Mouse (Mus musculus): Measurements from ENCODE around the gene Gstp3. TPM values are rescaled to one million over a fixed set of nuclear protein-coding genes. Genes with fewer than 3 reads are reported as not detected.

Gene Gstp3
- polyA plus RNA-seq, 1 experiment from 2014 or later = not detected

DNA sequence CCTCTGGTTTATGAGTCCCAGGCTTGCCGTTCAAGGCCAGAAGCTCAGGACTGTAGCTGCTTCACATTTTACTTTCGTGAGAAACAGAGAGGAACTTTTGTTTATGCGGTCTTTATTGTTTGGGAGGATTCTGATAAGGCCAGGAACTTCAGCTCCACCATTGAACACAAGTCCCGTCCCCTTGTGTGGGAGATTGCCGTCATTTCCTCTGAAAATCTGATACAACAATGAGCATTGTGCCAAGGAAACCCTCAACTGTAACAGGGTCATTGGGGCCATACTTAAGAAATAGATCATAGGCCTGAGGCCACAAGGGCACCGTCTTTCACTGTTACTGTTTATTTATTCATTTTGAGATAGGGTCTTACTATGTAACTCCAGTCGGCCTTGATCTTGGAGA lies 36.2 kb downstream of the Gstp3 start:
- H3K9me3 ChIP-seq = no peaks in the 10 kb centered on the region
- no peak overlapping the region for H3K4me3 ChIP-seq
- H3K4me2 ChIP-seq (replicated peaks) = no peak overlapping the region
- no peaks in the 10 kb centered on the region for H3K4me1 ChIP-seq
- H3K27ac ChIP-seq (replicated peaks) = no peak overlapping the region
- no peak for ATAC-seq (replicated peaks)
- WGBS = 78% methylated on average over 7 of the region's 7 CpGs
- H3K27me3 ChIP-seq = no peaks in the 10 kb centered on the region
- no peaks in the 10 kb centered on the region for H3K36me3 ChIP-seq
- no peak overlapping the region for H3K9ac ChIP-seq (replicated peaks)

DNA sequence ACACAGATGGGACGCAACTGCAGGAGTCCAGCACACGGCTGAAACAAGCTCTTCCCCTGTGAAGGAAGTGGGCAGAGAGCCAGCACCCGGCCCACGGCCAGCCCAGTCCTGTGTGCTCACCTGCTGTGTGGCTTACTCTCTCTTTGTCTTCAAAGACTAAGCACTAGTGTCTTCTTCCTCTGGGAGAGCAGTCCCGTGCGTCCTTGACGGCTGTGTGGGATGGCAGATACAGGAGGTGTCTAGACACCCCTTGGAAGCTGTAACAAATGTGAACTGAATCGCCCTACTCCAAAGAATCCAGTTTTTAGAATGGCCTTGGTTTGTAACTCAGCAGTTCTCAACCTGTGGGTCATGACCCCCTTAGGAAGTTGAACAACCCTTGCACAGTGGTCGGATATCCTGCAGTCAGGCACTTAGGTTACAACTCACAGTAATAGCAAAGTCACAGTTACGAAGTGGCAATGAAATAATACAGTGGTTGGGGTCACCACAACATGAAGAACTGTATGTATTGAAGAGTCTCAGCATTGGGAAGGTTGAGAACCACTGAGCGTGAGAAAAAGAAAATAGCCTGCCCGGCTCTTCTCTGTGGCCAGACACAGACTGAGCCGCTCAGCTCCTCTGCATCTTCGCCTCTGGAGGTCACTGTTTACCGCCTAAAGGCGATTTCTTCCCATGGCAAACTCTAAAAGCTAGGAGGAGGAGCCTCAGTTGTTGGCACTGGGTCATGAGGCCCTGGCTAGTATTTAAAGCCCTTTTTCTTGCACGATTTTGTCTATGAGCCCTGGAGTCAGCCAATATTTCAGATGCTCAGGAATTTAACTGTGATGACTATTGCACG lies 40.4 kb downstream of the Gstp3 start:
- Histone ChIP-seq H3K36me3 (no peaks in the 10 kb centered on the region), H3K27me3 (no peaks in the 10 kb centered on the region), H3K27ac (replicated peaks) (no peak overlapping the region), H3K4me3 (no peak overlapping the region), H3K9me3 (no peaks in the 10 kb centered on the region), H3K9ac (replicated peaks) (no peak overlapping the region), H3K4me1 (no peaks in the 10 kb centered on the region), H3K4me2 (replicated peaks) (no peak overlapping the region)
- peak; percentile 55 for ATAC-seq (replicated peaks)
- WGBS = 26% methylated on average over 18 of the region's 18 CpGs

DNA sequence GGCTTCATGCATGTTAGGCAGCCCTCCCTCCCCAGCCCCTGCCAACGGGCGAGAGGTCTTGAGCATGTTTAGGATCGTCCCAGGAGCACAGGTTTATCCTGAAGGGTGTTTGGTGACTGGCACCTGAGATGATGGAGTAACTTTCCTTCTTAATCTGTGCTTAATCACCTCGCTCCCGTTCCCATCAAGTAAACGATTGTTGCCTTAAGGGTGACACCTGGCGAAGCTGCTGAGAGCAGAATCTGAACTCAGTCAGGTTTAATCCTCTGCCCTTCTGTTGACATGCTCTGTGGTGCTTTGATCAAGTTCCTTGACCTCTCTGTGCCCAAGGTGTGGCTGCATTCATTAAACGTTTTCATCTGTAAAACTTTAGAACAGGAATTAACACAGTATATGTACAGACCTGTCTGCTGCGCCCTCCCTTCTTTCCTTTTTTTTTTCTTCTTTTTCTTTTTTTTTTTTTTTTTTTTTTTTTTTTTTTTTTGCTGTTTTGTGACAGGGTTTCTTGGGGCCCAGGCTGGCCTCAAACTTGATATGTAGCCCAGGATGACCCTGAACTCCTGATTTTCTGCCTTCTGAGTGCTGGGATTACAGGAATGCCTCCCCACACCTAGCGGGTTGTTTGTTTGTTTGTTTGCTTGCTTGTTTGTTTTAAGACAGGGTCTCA lies 41.3 kb downstream of the Gstp3 start:
- WGBS = 61% methylated on average over 10 of the region's 10 CpGs
- Histone ChIP-seq H3K27ac (replicated peaks) (no peak overlapping the region), H3K9ac (replicated peaks) (no peak overlapping the region), H3K4me1 (0 out of 2 replicates have a peak, but pooled peaks cover under 1% of the 10 kb centered on the region), H3K4me2 (replicated peaks) (no peak overlapping the region), H3K9me3 (no peaks in the 10 kb centered on the region), H3K4me3 (no peak overlapping the region), H3K27me3 (no peaks in the 10 kb centered on the region), H3K36me3 (no peaks in the 10 kb centered on the region)
- ATAC-seq (replicated peaks) = no peak

DNA sequence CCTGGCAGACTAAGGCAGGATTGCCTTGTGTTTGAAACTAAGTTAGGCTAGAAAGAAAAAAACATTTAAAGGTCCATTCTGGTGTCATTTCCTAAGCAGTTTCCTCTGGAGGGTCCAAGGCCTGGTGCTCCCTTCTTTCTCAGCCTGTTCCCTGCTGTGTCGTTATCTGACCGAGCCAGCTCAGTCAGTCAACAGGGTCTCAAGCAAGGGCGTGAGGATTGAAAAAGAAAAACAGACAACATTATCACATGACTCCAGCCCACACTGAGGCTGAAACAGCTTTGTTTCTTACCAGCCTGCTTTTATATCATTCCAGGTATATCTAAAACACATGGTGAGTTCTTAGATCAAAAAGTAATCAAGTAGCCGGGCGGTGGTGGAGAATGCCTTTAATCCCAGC lies 43.7 kb downstream of the Gstp3 start:
- Histone ChIP-seq H3K27me3 (no peaks in the 10 kb centered on the region), H3K9ac (replicated peaks) (no peak overlapping the region), H3K4me2 (replicated peaks) (no peak overlapping the region), H3K27ac (replicated peaks) (no peak overlapping the region), H3K36me3 (no peaks in the 10 kb centered on the region), H3K4me3 (no peak overlapping the region), H3K4me1 (peaks cover 17% of the 10 kb centered on the region), H3K9me3 (no peaks in the 10 kb centered on the region)
- 67% methylated on average over 5 of the region's 5 CpGs for WGBS
- no peak for ATAC-seq (replicated peaks)

DNA sequence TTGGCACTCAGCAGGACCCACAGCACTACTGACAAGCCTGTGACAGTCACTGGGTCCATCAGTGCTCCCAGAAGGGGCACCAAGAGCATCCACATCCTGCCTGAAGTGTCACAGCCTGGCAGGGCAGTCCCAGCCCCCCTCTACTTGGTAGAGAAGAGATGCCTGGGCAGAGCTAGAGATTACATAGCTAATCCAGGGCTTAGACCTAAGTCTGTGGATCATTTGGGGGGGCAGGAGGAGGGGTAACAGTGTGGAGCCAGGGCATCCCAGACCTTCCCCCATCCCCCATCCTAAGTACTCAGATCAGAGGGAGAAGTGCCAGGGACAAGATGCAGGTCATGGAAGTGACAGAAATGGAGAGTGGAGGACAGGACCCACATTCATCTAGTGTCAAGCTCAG lies 44.6 kb downstream of the Gstp3 start:
- no peaks in the 10 kb centered on the region for H3K9me3 ChIP-seq
- H3K4me1 ChIP-seq = peaks cover 17% of the 10 kb centered on the region
- H3K9ac ChIP-seq (replicated peaks) = no peak overlapping the region
- H3K4me2 ChIP-seq (replicated peaks) = no peak overlapping the region
- no peaks in the 10 kb centered on the region for H3K27me3 ChIP-seq
- no peak for ATAC-seq (replicated peaks)
- no peak overlapping the region for H3K4me3 ChIP-seq
- no peak overlapping the region for H3K27ac ChIP-seq (replicated peaks)
- peaks cover 6% of the 10 kb centered on the region for H3K36me3 ChIP-seq

DNA sequence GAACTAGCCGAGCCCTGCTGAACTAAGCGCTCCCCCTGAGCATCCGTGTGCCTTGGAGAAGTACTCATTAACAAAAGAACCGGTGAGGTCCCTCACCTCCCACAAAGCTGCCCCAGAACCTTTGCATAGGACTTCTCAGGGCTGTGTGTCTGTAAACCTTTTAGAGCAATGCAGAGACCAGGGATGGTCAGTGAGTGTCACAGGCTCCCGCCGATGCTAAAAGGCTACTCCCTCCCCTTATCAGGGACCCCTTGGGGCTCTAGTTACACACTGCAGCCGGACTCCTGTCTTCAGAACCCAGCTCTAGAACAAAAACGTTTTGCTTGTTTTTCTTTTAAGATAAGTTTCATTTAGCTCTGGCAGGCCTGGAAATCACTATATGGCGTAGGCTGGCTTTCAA lies 46.3 kb downstream of the Gstp3 start:
- peak; percentile 53; the same call in 1 of the 2 replicates for ATAC-seq (replicated peaks)
- no peak overlapping the region for H3K9ac ChIP-seq (replicated peaks)

DNA sequence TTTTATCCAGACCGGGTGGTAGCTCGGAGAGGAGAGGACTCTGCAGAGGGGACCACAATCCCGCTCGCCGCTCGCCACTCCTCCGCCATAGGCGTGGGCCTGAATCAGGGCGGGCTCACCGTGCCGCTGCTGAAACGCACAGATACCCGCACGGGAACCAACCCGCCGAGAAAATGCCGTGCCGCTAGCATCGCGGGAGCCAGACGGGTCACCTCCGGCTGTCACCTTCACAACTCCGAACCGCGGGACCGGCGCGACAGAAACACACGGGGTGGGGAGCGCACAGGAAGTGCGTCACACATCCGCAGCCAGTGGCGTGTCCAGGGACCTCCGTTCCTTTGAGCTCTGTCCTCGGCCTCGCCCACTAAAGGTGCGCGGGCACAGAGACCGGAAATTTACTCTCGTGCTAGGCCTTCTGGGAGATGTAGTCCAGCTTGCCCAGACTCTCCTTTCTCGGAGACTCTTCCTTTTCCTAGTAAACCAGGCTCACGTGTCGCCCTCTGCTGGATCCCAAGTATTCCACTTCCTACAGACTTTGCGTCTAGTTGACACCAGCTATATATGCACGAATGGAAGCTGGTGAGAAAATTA lies 46.8 kb downstream of the Gstp3 start, which contains the start of gene Ndufv1:
Gene Ndufv1 (minus strand): TSS at position 375 of the 591 bp plus-strand sequence.
- WGBS = under 1% methylated on average over 45 of the region's 45 CpGs
- Histone ChIP-seq H3K4me3 (peak within 1 kb of the TSS; percentile 89), H3K4me1 (peaks cover 17% of the 10 kb centered on the region), H3K36me3 (peaks cover 24% of the 10 kb centered on the region), H3K27me3 (no peaks in the 10 kb centered on the region), H3K4me2 (replicated peaks) (peak within 1 kb of the TSS; percentile 57), H3K9me3 (no peaks in the 10 kb centered on the region), H3K27ac (replicated peaks) (peak within 1 kb of the TSS; percentile 73), H3K9ac (replicated peaks) (peak within 1 kb of the TSS; percentile 79)
- ATAC-seq (replicated peaks) = peak; percentile 100

More for the DNA sequence above, 46.3 kb downstream of the Gstp3 start:
- Histone ChIP-seq H3K4me1 (peaks cover 17% of the 10 kb centered on the region), H3K4me3 (peak overlapping the region; percentile 89), H3K36me3 (peaks cover 18% of the 10 kb centered on the region), H3K27ac (replicated peaks) (no peak overlapping the region), H3K27me3 (no peaks in the 10 kb centered on the region), H3K9me3 (no peaks in the 10 kb centered on the region), H3K4me2 (replicated peaks) (peak overlapping the region; percentile 37)
- WGBS = 23% methylated on average over 9 of the region's 9 CpGs

DNA sequence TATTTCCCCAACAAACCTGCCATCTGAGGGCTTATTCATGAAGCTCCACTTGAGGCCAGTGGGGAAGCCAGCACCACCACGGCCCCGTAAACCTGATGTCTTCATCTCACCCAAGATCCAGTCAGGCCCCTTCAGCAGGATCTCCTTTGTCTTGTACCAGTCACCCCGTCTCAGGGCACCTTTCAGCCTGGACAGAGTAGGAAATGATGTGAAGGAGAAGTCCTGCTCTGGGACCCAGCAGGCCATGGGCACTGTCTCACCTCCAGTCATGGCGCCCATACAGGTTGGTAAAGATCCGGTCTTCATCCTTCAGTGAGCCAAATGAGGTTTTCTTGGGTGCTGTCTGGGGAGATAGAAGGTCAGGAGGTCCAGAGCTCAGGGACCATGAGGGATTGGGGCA lies 48.3 kb downstream of the Gstp3 start:
- 91% methylated on average over 5 of the region's 5 CpGs for WGBS
- no peak for ATAC-seq (replicated peaks)
- H3K4me2 ChIP-seq (replicated peaks) = no peak overlapping the region
- no peak overlapping the region for H3K27ac ChIP-seq (replicated peaks)
- peaks cover 17% of the 10 kb centered on the region for H3K4me1 ChIP-seq
- H3K9ac ChIP-seq (replicated peaks) = no peak overlapping the region
- H3K9me3 ChIP-seq = no peaks in the 10 kb centered on the region
- H3K27me3 ChIP-seq = no peaks in the 10 kb centered on the region
- H3K4me3 ChIP-seq = no peak overlapping the region
- H3K36me3 ChIP-seq = peaks cover 38% of the 10 kb centered on the region

Other genes with a start within 250 kb of the Gstp3 start
- 62.4 and 62.5 TPM in 2 replicates for gene Chka, start 207.8 kb downstream of the Gstp3 start, polyA plus RNA-seq (2015; fragmentation: Nextera tagmentation; extraction: Ambion mirVana)
- gene Tcirg1, start 152.4 kb downstream of the Gstp3 start, polyA plus RNA-seq (2015; fragmentation: Nextera tagmentation; extraction: Ambion mirVana) = 11.9 and 13.3 TPM in 2 replicates
- gene Ndufs8, start 146.8 kb downstream of the Gstp3 start, polyA plus RNA-seq (2015; fragmentation: Nextera tagmentation; extraction: Ambion mirVana) = 195 and 201 TPM in 2 replicates
- gene Aldh3b1, start 129.8 kb downstream of the Gstp3 start, polyA plus RNA-seq (2015; fragmentation: Nextera tagmentation; extraction: Ambion mirVana) = 1.5 and 1.8 TPM in 2 replicates
- gene Unc93b1, start 124.4 kb downstream of the Gstp3 start, polyA plus RNA-seq (2015; fragmentation: Nextera tagmentation; extraction: Ambion mirVana) = 6.6 and 6.9 TPM in 2 replicates
- gene Aldh3b3, start 100.9 kb downstream of the Gstp3 start, polyA plus RNA-seq (2015; fragmentation: Nextera tagmentation; extraction: Ambion mirVana) = not detected in 2 replicates
- 0.22 and 0.28 TPM in 2 replicates for gene Aldh3b2, start 87.2 kb downstream of the Gstp3 start, polyA plus RNA-seq (2015; fragmentation: Nextera tagmentation; extraction: Ambion mirVana)
- gene Acy3, start 73.0 kb downstream of the Gstp3 start, polyA plus RNA-seq (2015; fragmentation: Nextera tagmentation; extraction: Ambion mirVana) = 1.3 and 1.4 TPM in 2 replicates
- gene Tbx10, start 66.8 kb downstream of the Gstp3 start, polyA plus RNA-seq (2015; fragmentation: Nextera tagmentation; extraction: Ambion mirVana) = 0.13 TPM in 1 of 2 replicates, not detected in the other
- gene Nudt8, start 59.0 kb downstream of the Gstp3 start, polyA plus RNA-seq (2015; fragmentation: Nextera tagmentation; extraction: Ambion mirVana) = 36.0 and 40.8 TPM in 2 replicates
- gene Gm49405, start 58.9 kb downstream of the Gstp3 start, polyA plus RNA-seq (2015; fragmentation: Nextera tagmentation; extraction: Ambion mirVana) = 6.8 and 7.6 TPM in 2 replicates
- gene Doc2g, start 56.3 kb downstream of the Gstp3 start, polyA plus RNA-seq (2015; fragmentation: Nextera tagmentation; extraction: Ambion mirVana) = 9.0 and 11.1 TPM in 2 replicates
- gene Ndufv1, start 46.8 kb downstream of the Gstp3 start, polyA plus RNA-seq (2015; fragmentation: Nextera tagmentation; extraction: Ambion mirVana) = 225 and 228 TPM in 2 replicates
- 421 and 426 TPM in 2 replicates for gene Gstp1, start 21.6 kb downstream of the Gstp3 start, polyA plus RNA-seq (2015; fragmentation: Nextera tagmentation; extraction: Ambion mirVana)
- gene Gstp2, start 13.5 kb downstream of the Gstp3 start, polyA plus RNA-seq (2015; fragmentation: Nextera tagmentation; extraction: Ambion mirVana) = 1.3 and 4.6 TPM in 2 replicates
- gene Cabp2, start 22.0 kb upstream of the Gstp3 start, polyA plus RNA-seq (2015; fragmentation: Nextera tagmentation; extraction: Ambion mirVana) = not detected in 2 replicates
- 82.1 and 83.2 TPM in 2 replicates for gene Cdk2ap2, start 37.6 kb upstream of the Gstp3 start, polyA plus RNA-seq (2015; fragmentation: Nextera tagmentation; extraction: Ambion mirVana)
- gene Pitpnm1, start 40.4 kb upstream of the Gstp3 start, polyA plus RNA-seq (2015; fragmentation: Nextera tagmentation; extraction: Ambion mirVana) = 40.7 and 47.2 TPM in 2 replicates
- gene Aip, start 66.3 kb upstream of the Gstp3 start, polyA plus RNA-seq (2015; fragmentation: Nextera tagmentation; extraction: Ambion mirVana) = 90.1 and 92.5 TPM in 2 replicates
- not detected in 2 replicates for gene Gpr152, start 80.2 kb upstream of the Gstp3 start, polyA plus RNA-seq (2015; fragmentation: Nextera tagmentation; extraction: Ambion mirVana)
- 0.10 and 0.15 TPM in 2 replicates for gene Cabp4, start 84.5 kb upstream of the Gstp3 start, polyA plus RNA-seq (2015; fragmentation: Nextera tagmentation; extraction: Ambion mirVana)
- 144 and 145 TPM in 2 replicates for gene Coro1b, start 89.0 kb upstream of the Gstp3 start, polyA plus RNA-seq (2015; fragmentation: Nextera tagmentation; extraction: Ambion mirVana)
- 0.59 and 1.1 TPM in 2 replicates for gene Ptprcap, start 94.0 kb upstream of the Gstp3 start, polyA plus RNA-seq (2015; fragmentation: Nextera tagmentation; extraction: Ambion mirVana)
- gene Rps6kb2, start 103.8 kb upstream of the Gstp3 start, polyA plus RNA-seq (2015; fragmentation: Nextera tagmentation; extraction: Ambion mirVana) = 54.1 and 54.6 TPM in 2 replicates
- 3.4 and 4.2 TPM in 2 replicates for gene Carns1, start 115.9 kb upstream of the Gstp3 start, polyA plus RNA-seq (2015; fragmentation: Nextera tagmentation; extraction: Ambion mirVana)
- 0.70 and 0.86 TPM in 2 replicates for gene Tbc1d10c, start 131.7 kb upstream of the Gstp3 start, polyA plus RNA-seq (2015; fragmentation: Nextera tagmentation; extraction: Ambion mirVana)
- gene Ppp1ca, start 132.5 kb upstream of the Gstp3 start, polyA plus RNA-seq (2015; fragmentation: Nextera tagmentation; extraction: Ambion mirVana) = 560 and 578 TPM in 2 replicates
- gene Rad9a, start 142.1 kb upstream of the Gstp3 start, polyA plus RNA-seq (2015; fragmentation: Nextera tagmentation; extraction: Ambion mirVana) = 22.6 and 25.2 TPM in 2 replicates
- gene Clcf1, start 154.7 kb upstream of the Gstp3 start, polyA plus RNA-seq (2015; fragmentation: Nextera tagmentation; extraction: Ambion mirVana) = 0.39 and 0.43 TPM in 2 replicates
- not detected in 2 replicates for gene AC109138.7, start 154.8 kb upstream of the Gstp3 start, polyA plus RNA-seq (2015; fragmentation: Nextera tagmentation; extraction: Ambion mirVana)
- 17.2 and 18.1 TPM in 2 replicates for gene Pold4, start 172.3 kb upstream of the Gstp3 start, polyA plus RNA-seq (2015; fragmentation: Nextera tagmentation; extraction: Ambion mirVana)
- 5.2 and 6.7 TPM in 2 replicates for gene Ssh3, start 209.6 kb upstream of the Gstp3 start, polyA plus RNA-seq (2015; fragmentation: Nextera tagmentation; extraction: Ambion mirVana)
- 25.1 and 26.2 TPM in 2 replicates for gene Ankrd13d, start 223.6 kb upstream of the Gstp3 start, polyA plus RNA-seq (2015; fragmentation: Nextera tagmentation; extraction: Ambion mirVana)
- gene Grk2, start 246.7 kb upstream of the Gstp3 start, polyA plus RNA-seq (2015; fragmentation: Nextera tagmentation; extraction: Ambion mirVana) = 20.5 and 24.9 TPM in 2 replicates